Mouse (Mus musculus) gonadal fat pad, adult 2 months (tissue): Measurements from ENCODE around the gene Lsamp. TPM values are rescaled to one million over a fixed set of nuclear protein-coding genes. Genes with fewer than 3 reads are reported as not detected.

Experiments
- DNase-seq: peaks from one replicate; pipeline ENCODE4 v3.0.0-alpha.2; 2012; ENCODE audit warnings: low read depth
- polyA plus RNA-seq: library from polyadenylated mRNA; depleted of rRNA; stranded (reverse); fragments of >200 nt; gene quantifications from 2 replicates; pipeline ENCODE4 v1.2.3, GENCODE M21; 2012

Gene Lsamp
- polyA plus RNA-seq, 1 experiment, result 0.22 TPM

GRCm38 (mm10) chr16:40945834-40946233 lies 961.7 kb downstream of the Lsamp start:
- no peak for DNase-seq

GRCm38 (mm10) chr16:40948013-40948412 lies 963.9 kb downstream of the Lsamp start:
- DNase-seq, result no peak

GRCm38 (mm10) chr16:40959211-40959610 lies 975.0 kb downstream of the Lsamp start:
- DNase-seq, result no peak

GRCm38 (mm10) chr16:40960586-40960985 lies 976.4 kb downstream of the Lsamp start:
- no peak for DNase-seq

- DNase-seq, result peak; percentile 10
Measured at GRCm38 (mm10) chr16:40968088-40968860, 984.1 kb downstream of the Lsamp start.

- DNase-seq, result no peak
Measured at GRCm38 (mm10) chr16:40971382-40971781, 987.2 kb downstream of the Lsamp start.

GRCm38 (mm10) chr16:40974084-40974483 lies 989.9 kb downstream of the Lsamp start:
- no peak for DNase-seq

- no peak for DNase-seq
Measured at GRCm38 (mm10) chr16:40983026-40983425, 998.9 kb downstream of the Lsamp start.

- no peak for DNase-seq
Measured at GRCm38 (mm10) chr16:41007569-41007968, 1023.4 kb downstream of the Lsamp start.

GRCm38 (mm10) chr16:41034746-41035145 lies 1050.6 kb downstream of the Lsamp start:
- no peak for DNase-seq

- no peak for DNase-seq
Measured at GRCm38 (mm10) chr16:41041686-41042085, 1057.5 kb downstream of the Lsamp start.

- DNase-seq, result no peak
Measured at GRCm38 (mm10) chr16:41063270-41063857, 1079.2 kb downstream of the Lsamp start.

- no peak for DNase-seq
Measured at GRCm38 (mm10) chr16:41073470-41073869, 1089.3 kb downstream of the Lsamp start.

- no peak for DNase-seq
Measured at GRCm38 (mm10) chr16:41088648-41089047, 1104.5 kb downstream of the Lsamp start.

- no peak for DNase-seq
Measured at GRCm38 (mm10) chr16:41090092-41090491, 1105.9 kb downstream of the Lsamp start.

GRCm38 (mm10) chr16:41091259-41091658 lies 1107.1 kb downstream of the Lsamp start:
- DNase-seq, result no peak

- DNase-seq, result no peak
Measured at GRCm38 (mm10) chr16:41102805-41103204, 1118.6 kb downstream of the Lsamp start.

- DNase-seq, result no peak
Measured at GRCm38 (mm10) chr16:41124361-41124760, 1140.2 kb downstream of the Lsamp start.

GRCm38 (mm10) chr16:41125051-41125450 lies 1140.9 kb downstream of the Lsamp start:
- DNase-seq, result no peak

GRCm38 (mm10) chr16:41131053-41131452 lies 1146.9 kb downstream of the Lsamp start:
- DNase-seq, result no peak

GRCm38 (mm10) chr16:41172839-41173238 lies 1188.7 kb downstream of the Lsamp start:
- DNase-seq, result no peak

GRCm38 (mm10) chr16:41179557-41179956 lies 1195.4 kb downstream of the Lsamp start:
- DNase-seq, result no peak

- no peak for DNase-seq
Measured at GRCm38 (mm10) chr16:41180867-41181266, 1196.7 kb downstream of the Lsamp start.
